Mouse (Mus musculus) lung, embryonic 16.5 days (tissue): ENCODE results near the gene Ccdc38. TPM values are rescaled to one million over a fixed set of nuclear protein-coding genes. Genes with fewer than 3 reads are reported as not detected.
A peak's percentile ranks its signal among the peaks of the same experiment; 100 is the strongest.

Experiments
- ATAC-seq: fragments of 200-750 bp; cut with Nextera tagmentation; 2 replicates; pipeline ENCODE4 v1.8.0; 2017; ENCODE audit warnings: low read depth, mild to moderate bottlenecking, moderate library complexity
- H3K27ac ChIP-seq: fragments of 300-500 bp; sonication (generic); 2 replicates; pipeline ENCODE4 v1.5.1; 2014; ENCODE audit warnings: mild to moderate bottlenecking, control low read depth, low read length
- H3K27me3 ChIP-seq: fragments of 300-500 bp; sonication (generic); 2 replicates; pipeline ENCODE4 v1.6.1; 2014; ENCODE audit warnings: low read depth, low read length, mixed read lengths; ENCODE audit not compliant: control insufficient read depth, insufficient read depth
- H3K36me3 ChIP-seq: fragments of 300-500 bp; sonication (generic); 2 replicates; pipeline ENCODE4 v1.6.1; 2014; ENCODE audit warnings: low read length; ENCODE audit not compliant: control insufficient read depth, insufficient read depth
- H3K4me1 ChIP-seq: fragments of 300-500 bp; sonication (generic); replicated peaks from 2 replicates; pipeline ENCODE4 v1.6.1; 2014; ENCODE audit warnings: low read length, mixed read lengths; ENCODE audit not compliant: control insufficient read depth, insufficient read depth
- H3K4me2 ChIP-seq: fragments of 300-500 bp; sonication (generic); 2 replicates; pipeline ENCODE4 v1.6.1; 2014; ENCODE audit warnings: low read depth, low read length, control low read depth
- H3K4me3 ChIP-seq: fragments of 300-500 bp; sonication (generic); 2 replicates; pipeline ENCODE4 v1.5.1; 2014; ENCODE audit warnings: mild to moderate bottlenecking, low read length, control low read depth
- H3K9ac ChIP-seq: fragments of 300-500 bp; sonication (generic); 2 replicates; pipeline ENCODE4 v1.6.1; 2014; ENCODE audit warnings: low read length, control low read depth
- H3K9me3 ChIP-seq: fragments of 300-500 bp; sonication (generic); 2 replicates; pipeline ENCODE4 v1.6.1; 2016; ENCODE audit warnings: low read length; ENCODE audit not compliant: control insufficient read depth
- WGBS: fragments of 180-500 bp; shearing (Covaris S2); extraction: QIAGEN DNeasy Blood & Tissue Kit; methylation state at CpG from one replicate; pipeline ENCODE4 v1.1.7; 2014; 5-methylcytosine and 5-hydroxymethylcytosine counted together
- polyA plus RNA-seq: library from polyadenylated mRNA; unstranded; fragments of >200 nt; fragmentation: Nextera tagmentation; extraction: Ambion mirVana; gene quantifications from 2 replicates; pipeline ENCODE4 v1.2.1, GENCODE M21; 2015

Ccdc38 gene
- polyA plus RNA-seq, 1 experiment from 2014 or later, result 0.24 TPM

GRCm38 (mm10) chr10:93589281-93589848 is 48.9 kb downstream of the Ccdc38 start, which contains the start of gene Snrpf:
Gene Snrpf, minus strand, starts transcription at chr10:93589706.
- Histone ChIP-seq H3K4me3 (peak within 1 kb of the TSS; percentile 82), H3K9ac (peak within 1 kb of the TSS; percentile 81), H3K4me1 (peaks cover 13% of the 10 kb centered on the region), H3K27me3 (no peaks in the 10 kb centered on the region), H3K4me2 (peak within 1 kb of the TSS; percentile 71), H3K27ac (peak within 1 kb of the TSS; percentile 52), H3K9me3 (no peaks in the 10 kb centered on the region), H3K36me3 (peaks cover 7% of the 10 kb centered on the region)
- ATAC-seq, result peak; percentile 94
- under 1% methylated on average over 62 of the region's 63 CpGs for WGBS

DNA sequence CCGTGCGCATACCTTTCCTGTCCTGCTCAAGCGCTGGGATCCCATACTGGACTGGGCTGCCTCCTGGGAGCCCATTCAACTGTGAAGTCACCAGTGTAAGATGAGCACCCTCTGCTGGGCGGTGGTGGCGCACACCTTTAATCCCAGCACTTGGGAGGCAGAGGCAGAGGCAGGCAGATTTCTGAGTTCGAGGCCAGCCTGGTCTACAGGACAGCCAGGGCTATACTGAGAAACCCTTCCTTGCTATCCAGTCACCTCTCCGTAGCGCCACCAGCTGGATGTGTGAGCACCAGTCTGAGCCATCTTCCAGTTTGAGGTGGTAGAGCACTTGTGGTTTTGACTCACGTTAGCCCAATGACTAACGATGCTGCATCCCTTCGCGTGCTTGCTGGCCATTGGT is 52.0 kb downstream of the Ccdc38 start:
- Histone ChIP-seq H3K9ac (no peak overlapping the region), H3K4me1 (peaks cover 14% of the 10 kb centered on the region), H3K4me3 (no peak overlapping the region), H3K9me3 (no peaks in the 10 kb centered on the region), H3K4me2 (no peak overlapping the region), H3K27me3 (no peaks in the 10 kb centered on the region), H3K36me3 (no peaks in the 10 kb centered on the region), H3K27ac (no peak overlapping the region)
- 54% methylated on average over 12 of the region's 12 CpGs for WGBS
- no peak for ATAC-seq

GRCm38 (mm10) chr10:93594022-93594482 is 53.6 kb downstream of the Ccdc38 start:
- peak; percentile 41; the same call in 1 of the 2 replicates for ATAC-seq

DNA sequence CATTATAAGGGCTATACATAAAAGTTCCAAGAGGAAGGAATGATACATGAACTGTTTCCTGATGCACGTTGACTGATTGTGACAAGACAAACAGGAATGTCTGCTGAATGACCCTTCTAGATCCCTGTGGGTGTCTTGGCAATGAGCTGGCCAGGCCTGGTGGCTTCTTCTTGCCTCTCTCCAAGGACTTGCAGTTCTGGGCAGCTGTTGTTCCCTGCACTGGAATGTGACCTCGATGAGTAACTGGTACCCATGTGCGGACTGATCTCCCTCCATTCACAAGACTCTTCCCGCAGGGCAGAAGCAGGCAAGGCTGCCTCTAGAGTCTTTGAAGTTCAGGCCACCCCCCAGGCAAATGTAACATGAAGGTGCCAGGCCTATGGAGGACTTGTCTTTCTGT is 55.4 kb downstream of the Ccdc38 start:
- H3K27ac ChIP-seq, result no peak overlapping the region
- H3K27me3 ChIP-seq, result no peaks in the 10 kb centered on the region

More at GRCm38 (mm10) chr10:93594022-93594482, 53.6 kb downstream of the Ccdc38 start:
- Histone ChIP-seq H3K36me3 (no peaks in the 10 kb centered on the region), H3K9me3 (no peaks in the 10 kb centered on the region), H3K27me3 (no peaks in the 10 kb centered on the region), H3K27ac (no peak overlapping the region), H3K9ac (peak overlapping the region; percentile 53), H3K4me2 (peak overlapping the region; percentile 82), H3K4me3 (peak overlapping the region; percentile 44), H3K4me1 (peaks cover 3% of the 10 kb centered on the region; the same call in 1 of the 2 replicates)
- WGBS, result under 1% methylated on average over 22 of the region's 22 CpGs

DNA sequence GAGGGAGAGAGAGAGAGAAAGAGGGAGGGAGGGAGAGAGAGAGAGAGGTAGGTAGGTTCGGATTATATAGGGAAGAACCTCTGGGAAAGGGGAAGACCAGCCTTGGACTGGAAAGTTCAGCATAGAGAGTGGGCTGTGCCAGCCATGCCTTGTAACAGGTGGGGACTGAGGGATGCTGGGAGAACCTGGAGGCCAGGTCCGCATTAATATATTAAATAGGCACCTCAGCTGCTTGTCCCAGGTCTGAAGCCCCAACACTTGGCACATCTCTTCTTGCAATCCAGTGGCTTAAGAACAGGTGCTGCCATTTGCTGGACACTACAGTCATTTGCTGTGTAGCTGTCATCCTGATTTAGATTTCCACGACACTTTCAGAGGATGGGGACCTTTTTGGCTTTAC is 56.2 kb downstream of the Ccdc38 start:
- no peak overlapping the region for H3K27ac ChIP-seq
- peaks cover 3% of the 10 kb centered on the region; the same call in 1 of the 2 replicates for H3K4me1 ChIP-seq
- ATAC-seq, result no peak
- H3K9ac ChIP-seq, result no peak overlapping the region
- H3K4me3 ChIP-seq, result no peak overlapping the region
- no peaks in the 10 kb centered on the region for H3K27me3 ChIP-seq
- 76% methylated on average over 3 of the region's 3 CpGs for WGBS
- no peaks in the 10 kb centered on the region for H3K9me3 ChIP-seq
- H3K4me2 ChIP-seq, result no peak overlapping the region
- no peaks in the 10 kb centered on the region for H3K36me3 ChIP-seq

More for the DNA sequence above, 55.4 kb downstream of the Ccdc38 start:
- Histone ChIP-seq H3K4me1 (peaks cover 3% of the 10 kb centered on the region; the same call in 1 of the 2 replicates), H3K4me3 (no peak overlapping the region), H3K9me3 (no peaks in the 10 kb centered on the region), H3K9ac (no peak overlapping the region), H3K4me2 (no peak overlapping the region), H3K36me3 (no peaks in the 10 kb centered on the region)
- ATAC-seq, result no peak
- 38% methylated on average over 4 of the region's 4 CpGs for WGBS

DNA sequence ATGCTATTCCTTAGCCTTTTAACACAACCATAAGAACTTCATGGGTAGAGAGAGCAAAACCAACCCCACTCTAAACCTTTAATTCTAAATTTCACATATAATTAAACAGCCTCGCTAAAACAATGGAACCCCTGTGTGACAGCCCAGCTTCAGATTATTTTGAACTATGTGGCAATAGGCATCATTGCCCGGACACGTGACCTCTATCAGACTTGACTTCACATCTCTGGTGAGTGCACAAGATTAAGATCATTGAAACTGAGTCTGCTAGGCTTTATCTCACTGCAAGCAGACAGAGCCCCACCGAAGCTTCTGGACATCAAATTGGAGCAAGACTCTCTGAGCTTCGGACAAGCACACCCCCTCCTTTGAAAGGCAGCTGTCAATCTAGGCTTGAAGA is 61.9 kb downstream of the Ccdc38 start:
- WGBS, result 81% methylated on average over 5 of the region's 5 CpGs
- ATAC-seq, result no peak
- no peak overlapping the region for H3K27ac ChIP-seq
- no peaks in the 10 kb centered on the region for H3K4me1 ChIP-seq
- no peak overlapping the region for H3K4me2 ChIP-seq
- H3K4me3 ChIP-seq, result no peak overlapping the region
- H3K9me3 ChIP-seq, result no peaks in the 10 kb centered on the region; the same call in 1 of the 2 replicates
- H3K36me3 ChIP-seq, result no peaks in the 10 kb centered on the region
- no peak overlapping the region for H3K9ac ChIP-seq
- H3K27me3 ChIP-seq, result no peaks in the 10 kb centered on the region

DNA sequence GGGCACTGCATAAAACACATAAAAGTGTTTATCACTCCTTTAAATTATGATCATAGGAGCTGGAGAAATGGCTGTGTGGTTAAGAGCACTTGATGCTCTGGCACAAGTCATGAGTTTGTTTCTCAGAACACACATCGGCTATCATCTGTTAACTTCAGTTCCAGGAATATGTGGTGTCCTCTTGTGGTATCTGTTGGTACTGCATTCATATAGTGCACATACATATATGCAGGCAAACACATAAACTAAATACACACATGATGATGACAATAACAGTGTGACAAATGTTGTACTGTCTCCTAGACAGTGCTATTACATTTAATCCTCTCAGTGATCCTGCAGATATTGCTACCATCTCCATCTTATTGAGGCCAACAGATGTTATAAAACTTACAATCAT is 62.8 kb downstream of the Ccdc38 start:
- H3K9ac ChIP-seq, result no peak overlapping the region

DNA sequence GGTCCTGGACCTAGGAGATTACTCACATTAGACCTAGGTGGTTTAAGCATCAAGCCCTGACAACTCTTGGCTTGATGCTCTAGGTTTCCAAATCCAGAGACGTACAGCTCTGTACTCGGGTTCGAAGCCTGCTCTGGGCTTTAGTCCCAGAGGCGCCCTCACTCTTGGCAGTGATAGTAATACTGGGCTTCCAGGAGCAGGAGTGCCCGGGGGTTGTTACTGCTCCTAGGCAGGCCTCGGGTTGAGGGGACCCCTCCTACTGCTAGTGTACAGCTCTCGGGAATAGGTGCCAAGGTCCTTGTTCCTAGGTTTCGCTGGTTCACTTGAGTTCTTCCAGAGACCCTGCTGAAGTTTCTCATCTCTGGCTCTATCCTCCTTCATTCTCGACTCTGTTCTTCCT is 65.9 kb downstream of the Ccdc38 start:
- H3K9me3 ChIP-seq, result peaks cover 3% of the 10 kb centered on the region
- H3K4me1 ChIP-seq, result no peaks in the 10 kb centered on the region
- no peak overlapping the region for H3K4me3 ChIP-seq
- no peak overlapping the region for H3K27ac ChIP-seq
- no peaks in the 10 kb centered on the region for H3K27me3 ChIP-seq
- H3K4me2 ChIP-seq, result no peak overlapping the region
- H3K9ac ChIP-seq, result no peak overlapping the region
- WGBS, result 86% methylated on average over 9 of the region's 9 CpGs
- H3K36me3 ChIP-seq, result no peaks in the 10 kb centered on the region
- no peak for ATAC-seq

More for the DNA sequence above, 62.8 kb downstream of the Ccdc38 start:
- Histone ChIP-seq H3K4me1 (no peaks in the 10 kb centered on the region), H3K4me2 (no peak overlapping the region), H3K27me3 (no peaks in the 10 kb centered on the region), H3K9me3 (no peaks in the 10 kb centered on the region; the same call in 1 of the 2 replicates), H3K4me3 (no peak overlapping the region), H3K36me3 (no peaks in the 10 kb centered on the region), H3K27ac (no peak overlapping the region)
- no peak for ATAC-seq
- 82% methylated on average over 1 of the region's 1 CpGs for WGBS

DNA sequence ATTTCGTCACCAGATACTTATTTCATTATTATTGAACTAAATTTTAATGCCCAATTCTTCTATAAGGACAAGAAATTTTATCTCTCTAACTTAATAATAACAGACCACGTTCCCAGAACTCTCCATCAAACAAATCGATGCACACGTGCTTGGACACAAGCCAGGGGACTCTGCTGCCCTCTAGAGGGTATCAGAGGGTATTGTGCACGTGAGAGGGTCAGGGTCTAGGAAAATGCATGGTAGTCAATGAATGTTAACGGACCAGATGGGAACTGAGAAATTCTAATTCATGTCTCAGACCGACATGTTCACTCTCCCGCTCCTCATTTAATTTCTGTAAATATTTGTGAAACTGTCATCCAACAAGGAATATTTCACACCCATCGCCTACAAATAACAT is 67.6 kb downstream of the Ccdc38 start:
- H3K36me3 ChIP-seq, result no peaks in the 10 kb centered on the region
- no peak overlapping the region for H3K4me2 ChIP-seq
- WGBS, result 40% methylated on average over 9 of the region's 9 CpGs
- H3K27ac ChIP-seq, result no peak overlapping the region
- ATAC-seq, result no peak
- peaks cover 3% of the 10 kb centered on the region for H3K9me3 ChIP-seq
- no peaks in the 10 kb centered on the region for H3K27me3 ChIP-seq
- H3K4me1 ChIP-seq, result no peaks in the 10 kb centered on the region
- no peak overlapping the region for H3K9ac ChIP-seq
- no peak overlapping the region for H3K4me3 ChIP-seq
